Mouse (Mus musculus) CD4-positive, CD25-positive, alpha-beta regulatory T cell, adult 2 months (primary cell): ENCODE results near the gene Vegfa.

ENCODE experiments used
- DNase-seq: peaks from one replicate; pipeline ENCODE4 v3.0.0-alpha.2; 2012; ENCODE audit warnings: low read depth, low spot score

The Vegfa gene

DNA sequence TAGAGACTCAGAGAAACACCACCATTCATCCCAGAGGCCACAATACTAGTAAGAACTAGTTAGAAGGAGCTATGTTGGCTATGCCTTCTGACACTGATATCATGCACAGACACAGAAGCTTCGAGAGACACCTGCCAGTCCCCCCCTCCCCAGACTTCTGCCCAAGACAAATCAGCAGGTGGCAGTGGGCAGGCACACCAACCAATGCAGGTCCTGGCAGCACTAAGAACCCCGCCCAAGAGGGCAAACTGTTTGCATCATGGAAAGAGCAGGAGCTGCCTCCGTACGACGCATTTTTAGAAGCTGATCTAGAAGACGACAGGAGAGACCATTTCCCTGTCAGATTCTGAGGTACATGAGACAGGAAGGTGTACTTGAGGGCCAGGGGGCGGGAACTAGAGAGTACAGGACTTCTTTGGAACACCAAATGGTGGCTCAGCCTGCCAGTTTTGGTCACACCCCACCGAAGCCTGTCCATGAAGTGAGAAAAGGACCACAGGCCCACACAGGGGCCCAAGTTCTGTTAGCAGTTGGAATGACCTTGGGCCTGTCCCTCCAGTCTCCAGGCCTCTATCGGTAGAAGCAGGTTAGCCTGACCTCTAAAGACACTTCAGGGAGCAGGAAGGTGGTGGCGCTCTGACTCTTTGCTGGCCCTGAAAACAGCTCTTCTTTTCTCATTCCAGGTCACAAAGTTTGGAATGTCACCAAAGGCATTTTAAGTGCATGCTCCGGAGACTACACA is 6.1 kb downstream of the Vegfa start:
- no peak for DNase-seq

DNA sequence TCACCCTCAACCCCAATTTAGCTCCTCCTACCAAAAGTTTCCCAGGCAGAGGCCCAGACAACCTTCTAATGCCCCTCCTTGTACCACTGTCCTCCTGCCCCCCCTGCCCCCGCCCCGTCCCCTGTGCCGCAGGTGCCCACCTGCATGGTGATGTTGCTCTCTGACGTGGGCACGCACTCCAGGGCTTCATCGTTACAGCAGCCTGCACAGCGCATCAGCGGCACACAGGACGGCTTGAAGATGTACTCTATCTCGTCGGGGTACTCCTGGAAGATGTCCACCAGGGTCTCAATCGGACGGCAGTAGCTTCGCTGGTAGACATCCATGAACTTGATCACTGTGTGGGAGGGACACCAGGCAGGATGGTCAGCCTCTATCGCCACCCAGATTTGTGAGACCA is 7.0 kb downstream of the Vegfa start:
- DNase-seq = no peak

DNA sequence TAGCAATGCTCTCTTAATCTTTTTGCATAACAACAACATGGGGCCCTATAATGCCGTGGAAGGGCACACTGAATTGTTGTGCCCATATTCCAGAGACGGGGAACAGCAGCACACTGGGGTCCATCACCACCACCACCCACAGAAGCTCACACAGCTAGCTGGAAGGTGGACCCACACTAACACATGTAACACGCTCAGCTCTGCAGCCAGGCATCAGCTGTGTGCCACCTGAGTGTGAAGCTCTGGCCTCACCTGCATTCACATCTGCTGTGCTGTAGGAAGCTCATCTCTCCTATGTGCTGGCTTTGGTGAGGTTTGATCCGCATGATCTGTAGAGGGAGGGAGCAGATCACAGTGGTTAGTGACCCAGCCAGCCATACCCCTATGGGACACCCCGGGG is 8.0 kb downstream of the Vegfa start:
- no peak for DNase-seq

DNA sequence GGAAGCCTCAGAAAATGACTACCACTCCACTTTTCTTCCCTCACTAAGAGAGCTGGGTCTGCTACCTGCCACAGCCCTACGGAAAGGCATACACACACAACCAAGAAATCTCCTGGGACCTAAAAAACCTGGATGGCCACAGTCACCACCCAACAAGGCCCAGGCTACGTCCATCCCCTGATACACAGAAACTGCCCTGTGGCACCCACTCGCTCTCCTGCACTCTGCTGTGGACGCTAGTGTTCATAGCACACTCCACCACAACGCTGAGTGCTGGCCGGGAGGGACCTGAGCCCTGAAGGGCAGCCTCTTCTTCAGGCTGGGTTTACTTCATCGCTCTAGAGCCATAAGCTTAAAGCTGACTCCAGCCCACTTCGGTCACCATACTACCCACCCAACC is 8.6 kb downstream of the Vegfa start:
- no peak for DNase-seq

DNA sequence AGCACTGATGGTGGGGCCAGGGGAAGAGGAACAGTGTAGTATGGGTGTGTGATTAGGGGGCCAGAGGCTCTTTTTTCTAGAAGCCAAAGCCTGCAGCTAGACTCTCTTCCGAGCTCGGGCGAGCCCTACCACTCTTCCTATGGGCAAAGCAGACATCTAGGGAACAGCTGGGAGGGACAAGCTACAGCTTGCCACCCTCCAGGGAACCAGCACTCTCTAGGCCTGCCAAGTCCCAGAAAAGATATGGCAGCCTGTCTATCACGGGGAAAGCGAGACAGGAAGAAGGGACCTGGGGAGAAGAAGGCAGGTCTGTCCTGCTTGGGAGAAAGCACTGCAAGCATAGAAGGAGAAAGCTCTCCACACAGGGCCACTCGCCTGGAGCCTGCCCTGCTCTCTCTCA is 9.2 kb downstream of the Vegfa start:
- DNase-seq = no peak

DNA sequence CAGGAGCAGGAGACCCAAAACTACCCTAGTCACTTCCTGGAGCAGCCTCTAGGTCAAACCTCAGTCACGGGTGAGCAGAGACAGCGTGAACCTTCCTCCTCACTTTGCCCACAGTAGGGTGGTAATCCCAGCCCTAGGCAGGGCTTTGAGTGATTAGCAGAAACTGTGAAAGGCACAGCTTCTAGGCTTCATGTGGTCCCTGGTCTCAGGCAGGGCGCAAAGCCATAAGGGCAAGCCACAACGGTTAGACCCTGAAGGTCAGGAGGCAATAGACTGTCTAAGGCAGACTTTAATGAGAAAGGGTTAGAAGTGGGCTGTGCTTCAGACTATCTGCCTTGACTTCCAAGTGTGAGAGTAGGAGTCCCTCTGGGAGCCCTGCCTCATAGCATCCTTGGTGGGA is 9.7 kb downstream of the Vegfa start:
- no peak for DNase-seq

DNA sequence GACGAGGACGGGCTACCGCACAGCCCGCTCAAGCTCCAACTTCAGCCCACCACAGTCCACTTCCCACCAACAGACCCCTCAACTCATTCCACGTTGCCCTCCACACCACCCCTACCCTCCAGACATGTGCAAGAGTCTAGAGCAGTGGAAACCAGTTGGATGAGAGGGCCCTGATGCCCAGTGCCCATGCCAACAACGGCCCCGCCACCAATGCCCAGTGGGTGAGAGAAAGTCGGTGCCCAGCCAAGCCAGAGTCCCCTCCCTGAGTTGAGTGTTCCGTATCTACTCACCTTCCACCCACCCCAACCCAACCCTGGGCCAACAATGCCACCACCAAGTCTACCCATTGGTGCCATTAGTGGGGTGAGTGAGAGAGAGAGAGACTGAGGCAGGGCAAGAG is 10.4 kb downstream of the Vegfa start:
- no peak for DNase-seq

DNA sequence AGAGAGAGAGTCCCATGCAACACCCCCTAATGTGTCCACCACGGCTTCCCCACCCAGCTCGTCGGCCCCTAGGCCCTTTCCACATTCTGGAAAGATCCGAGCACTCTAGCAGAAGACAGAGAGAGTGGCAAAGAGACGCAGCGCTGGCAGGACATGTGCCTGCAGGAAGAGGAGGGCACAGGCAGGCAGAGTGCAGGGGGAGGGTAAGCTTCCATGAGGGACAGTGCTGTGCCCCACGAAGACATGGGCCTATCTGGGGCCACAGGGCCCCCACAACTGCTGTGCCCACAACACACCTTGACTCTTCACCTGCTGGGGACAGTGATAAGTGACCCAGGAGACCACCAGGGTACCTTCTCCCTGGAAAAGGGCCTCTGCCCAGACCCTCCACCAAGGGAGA is 11.0 kb downstream of the Vegfa start:
- DNase-seq = no peak

DNA sequence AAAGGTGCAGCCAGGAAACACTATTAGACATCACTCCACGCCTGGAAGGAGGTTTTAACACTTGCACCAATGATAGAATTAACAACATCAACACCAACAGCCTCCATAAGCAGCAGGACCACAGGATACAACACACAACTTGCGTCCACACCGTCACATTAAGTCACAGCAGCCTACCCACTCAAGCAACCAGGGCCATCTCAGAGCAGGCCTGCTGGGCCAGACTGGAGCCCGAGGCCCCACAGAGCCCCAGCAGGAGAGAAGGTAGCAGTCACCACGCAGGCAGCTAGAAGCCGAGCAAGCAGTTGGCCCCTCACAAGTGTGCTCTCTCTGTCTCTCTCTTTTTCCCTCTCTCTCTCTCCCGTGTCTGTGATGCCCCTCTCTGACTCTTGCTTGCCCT is 11.6 kb downstream of the Vegfa start:
- no peak for DNase-seq

DNA sequence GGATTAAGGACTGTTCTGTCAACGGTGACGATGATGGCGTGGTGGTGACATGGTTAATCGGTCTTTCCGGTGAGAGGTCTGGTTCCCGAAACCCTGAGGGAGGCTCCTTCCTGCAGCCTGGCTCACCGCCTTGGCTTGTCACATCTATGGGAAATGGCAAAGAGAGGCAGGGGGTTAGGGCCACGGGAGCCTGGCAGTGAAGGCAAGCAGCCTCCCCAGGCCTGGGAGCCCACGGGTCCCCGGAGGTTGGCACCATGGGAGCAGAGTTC is 13.5 kb downstream of the Vegfa start:
- DNase-seq = no peak

DNA sequence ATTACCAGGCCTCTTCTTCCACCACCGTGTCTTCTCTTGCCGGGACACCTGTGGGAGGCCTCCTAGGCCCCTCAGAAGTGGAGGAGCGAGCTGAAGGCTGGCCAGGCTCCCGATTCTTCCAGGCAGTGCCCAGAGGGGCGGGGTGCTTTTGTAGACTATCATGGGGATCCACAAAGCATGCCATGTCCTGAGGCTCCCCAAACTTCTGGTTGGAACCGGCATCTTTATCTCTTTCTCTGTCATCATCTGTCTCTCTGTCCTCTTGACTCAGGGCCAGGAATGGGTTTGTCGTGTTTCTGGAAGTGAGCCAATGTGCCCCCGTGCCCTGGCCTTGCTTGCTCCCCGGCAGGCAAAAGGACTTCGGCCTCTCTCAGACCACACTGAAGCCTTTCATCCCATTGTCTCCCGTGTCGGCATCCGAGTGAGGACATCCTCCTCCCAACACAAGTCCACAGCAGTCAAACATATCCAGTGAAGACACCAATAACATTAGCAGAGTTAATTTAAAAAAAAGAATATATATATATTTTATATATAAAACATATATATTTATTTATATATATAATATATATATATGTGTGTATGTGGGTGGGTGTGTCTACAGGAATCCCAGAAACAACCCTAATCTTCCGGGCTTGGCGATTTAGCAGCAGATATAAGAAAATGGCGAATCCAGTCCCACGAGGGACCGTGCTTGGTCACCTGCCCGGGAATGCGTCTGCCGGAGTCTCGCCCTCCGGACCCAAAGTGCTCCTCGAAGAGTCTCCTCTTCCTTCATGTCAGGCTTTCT is 14.0 kb downstream of the Vegfa start:
- no peak for DNase-seq

DNA sequence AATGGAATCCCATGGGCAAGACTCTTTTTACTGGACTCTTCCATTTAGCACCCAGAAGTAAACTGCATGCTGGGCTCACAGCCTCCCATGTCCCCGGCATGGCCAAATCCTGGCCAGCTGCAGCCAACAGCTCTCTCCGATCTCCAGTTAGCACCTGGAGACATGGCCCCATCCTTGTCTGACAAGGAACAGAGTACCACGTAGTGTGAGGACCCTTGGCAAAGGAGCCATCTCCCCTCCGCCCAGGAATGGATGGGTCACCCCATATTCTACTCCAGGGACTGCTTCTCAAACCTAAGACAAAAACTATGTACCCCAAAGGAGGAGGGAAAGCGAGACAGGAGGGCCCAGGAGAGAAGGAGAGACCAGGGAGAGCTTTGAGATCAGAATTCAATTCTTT is 15.6 kb downstream of the Vegfa start:
- DNase-seq = no peak

DNA sequence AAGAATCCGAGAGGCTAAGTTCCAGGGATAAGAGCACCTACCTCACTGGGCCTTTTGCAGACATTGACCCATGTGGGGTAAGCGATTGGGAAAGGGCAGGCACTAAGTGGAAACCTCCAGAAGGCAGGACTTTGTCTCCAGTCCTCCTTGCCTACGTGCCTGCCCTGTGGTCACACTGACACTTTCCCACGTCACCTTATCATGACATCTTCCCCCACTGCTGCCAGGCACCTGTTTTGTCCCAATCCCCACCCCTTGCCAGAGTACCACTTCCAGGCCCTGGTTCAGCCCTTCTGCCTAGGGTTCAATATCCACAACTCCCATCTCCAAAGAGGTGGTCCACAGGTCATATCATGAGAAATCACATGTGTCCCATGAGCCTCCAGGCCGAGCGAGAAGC is 16.2 kb downstream of the Vegfa start:
- DNase-seq = no peak

DNA sequence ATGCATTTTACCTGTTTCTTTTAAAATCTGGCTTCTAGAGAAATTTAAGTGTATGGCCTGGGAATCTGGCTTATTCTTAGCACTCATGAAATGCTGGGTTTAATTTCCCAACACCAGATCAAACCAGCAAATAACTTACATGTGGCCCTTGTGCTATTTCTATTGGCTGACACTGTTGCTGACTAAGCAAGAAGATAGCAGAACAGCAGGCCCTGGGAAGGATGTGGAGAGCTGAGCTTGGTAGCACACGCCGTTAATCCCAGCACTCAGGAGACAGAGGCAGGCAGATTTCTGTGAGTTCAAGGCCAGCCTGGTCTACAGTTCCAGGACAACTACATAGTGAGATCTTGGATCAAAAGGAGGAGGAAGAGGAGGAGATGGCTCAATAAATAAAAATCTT is 17.2 kb downstream of the Vegfa start:
- no peak for DNase-seq

DNA sequence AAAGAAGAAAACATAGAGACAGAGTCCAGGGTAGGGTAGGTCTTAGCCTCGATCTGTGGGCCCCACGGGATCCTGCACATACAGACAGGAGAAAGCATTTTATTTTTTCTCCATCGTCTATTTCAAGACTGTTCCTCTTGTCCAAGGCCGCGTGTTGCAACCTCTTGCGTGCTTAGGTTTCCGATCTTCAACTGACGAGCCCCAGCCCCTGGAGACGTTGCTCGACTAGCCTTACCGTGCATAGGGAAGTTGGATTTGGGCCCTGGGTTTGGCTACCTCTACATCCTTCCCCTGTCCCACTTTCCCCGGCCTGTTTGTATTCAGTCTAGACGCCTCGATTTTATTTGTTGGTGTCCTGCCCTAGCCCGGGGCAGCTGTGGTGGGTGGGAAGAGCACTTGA is 18.6 kb downstream of the Vegfa start:
- no peak for DNase-seq

DNA sequence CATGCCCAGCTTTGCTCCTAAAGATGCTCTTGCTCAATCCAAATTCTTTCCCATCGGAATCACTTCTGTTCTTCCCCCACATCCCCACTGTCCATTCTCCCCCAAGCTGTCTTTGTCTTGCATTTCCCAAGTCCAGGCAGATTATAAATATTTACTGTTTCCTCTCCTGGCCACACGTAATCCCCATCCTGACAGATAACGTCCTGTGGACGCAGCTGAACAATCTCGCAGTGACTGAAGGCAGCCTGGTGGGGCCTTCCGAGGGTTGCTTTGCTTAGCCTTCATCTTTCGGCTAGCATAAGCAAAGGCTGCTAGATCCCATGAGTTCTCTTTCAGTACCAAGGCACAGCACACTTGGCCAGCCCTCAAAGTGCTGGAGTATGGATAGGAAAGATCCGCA is 20.0 kb downstream of the Vegfa start:
- no peak for DNase-seq

DNA sequence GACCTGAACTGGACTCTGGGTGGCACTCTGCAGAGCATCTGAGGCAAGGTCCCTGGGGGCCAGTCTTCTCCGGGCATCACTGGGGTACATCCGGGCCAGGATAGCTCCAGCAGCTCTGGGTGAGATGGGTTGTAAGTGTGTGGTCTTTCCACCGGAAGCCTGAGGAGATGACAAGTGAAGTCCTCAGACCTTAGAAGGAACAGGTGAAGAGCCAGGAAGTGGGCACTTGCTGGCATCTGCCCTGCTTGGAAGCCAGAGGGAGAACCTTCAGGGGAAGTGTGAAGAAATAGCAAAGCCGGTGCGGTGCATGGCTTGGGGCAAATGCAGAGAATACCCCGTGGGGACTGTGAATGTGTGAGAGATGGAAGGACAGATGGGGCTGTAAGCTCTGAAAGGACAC is 21.7 kb downstream of the Vegfa start:
- DNase-seq = no peak

DNA sequence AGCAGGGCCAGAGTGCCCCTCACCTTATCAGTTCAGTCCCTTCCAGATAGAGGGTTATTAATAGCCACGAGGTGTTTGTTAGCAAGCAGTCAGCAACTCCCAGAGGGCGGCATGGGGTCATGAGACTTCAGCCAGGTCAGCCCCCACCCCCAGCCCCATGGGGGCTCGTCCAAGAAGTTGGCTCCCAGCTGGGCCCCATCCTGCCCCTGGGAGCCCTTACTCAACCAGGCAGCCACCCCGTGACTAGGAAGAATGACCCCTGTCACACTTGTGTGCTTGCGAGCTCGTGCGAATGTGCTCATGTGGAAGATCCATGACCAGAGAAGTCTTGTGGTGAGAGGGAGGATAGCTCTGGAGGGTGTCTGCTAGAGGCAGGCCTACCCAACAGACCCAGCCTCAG is 23.0 kb downstream of the Vegfa start:
- DNase-seq = no peak

DNA sequence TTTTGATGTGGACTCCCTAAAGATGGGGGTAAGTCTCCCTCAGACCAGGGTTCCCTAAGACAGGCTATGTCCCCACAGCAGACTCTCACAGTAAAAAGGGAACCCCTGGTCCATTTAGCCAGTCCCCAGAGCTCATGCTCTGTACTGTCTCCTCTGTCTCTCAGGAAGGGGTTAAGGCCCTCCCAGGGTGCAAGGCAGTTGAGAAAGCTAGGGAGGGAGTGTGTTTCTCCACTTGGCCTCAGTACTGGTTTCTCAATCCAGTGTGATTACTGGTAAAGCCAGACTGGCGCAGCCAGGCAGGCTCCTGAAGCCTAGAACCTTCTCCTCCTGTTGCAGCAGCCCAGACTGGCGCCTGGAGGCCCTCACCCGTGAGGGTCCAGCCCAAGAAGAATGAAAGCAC is 26.7 kb downstream of the Vegfa start:
- no peak for DNase-seq

DNA sequence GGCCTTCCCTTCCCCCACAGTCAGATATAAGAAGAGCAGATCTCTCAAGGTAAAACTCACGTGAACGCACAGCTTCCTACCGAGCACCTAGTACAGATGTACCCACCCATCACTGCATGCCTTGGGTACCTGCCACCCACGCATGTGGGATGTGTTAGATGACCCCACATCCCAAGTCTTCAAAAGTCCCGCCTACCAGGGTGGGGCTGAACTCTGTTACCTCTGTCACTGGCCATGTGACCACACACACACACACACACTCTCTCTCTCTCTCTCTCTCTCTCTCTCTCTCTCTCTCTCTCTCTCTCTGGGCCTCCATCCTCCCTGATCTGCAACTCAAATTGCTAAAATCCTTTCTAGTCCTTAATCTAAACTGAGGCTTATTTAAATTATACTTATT is 27.7 kb downstream of the Vegfa start:
- DNase-seq = no peak

DNA sequence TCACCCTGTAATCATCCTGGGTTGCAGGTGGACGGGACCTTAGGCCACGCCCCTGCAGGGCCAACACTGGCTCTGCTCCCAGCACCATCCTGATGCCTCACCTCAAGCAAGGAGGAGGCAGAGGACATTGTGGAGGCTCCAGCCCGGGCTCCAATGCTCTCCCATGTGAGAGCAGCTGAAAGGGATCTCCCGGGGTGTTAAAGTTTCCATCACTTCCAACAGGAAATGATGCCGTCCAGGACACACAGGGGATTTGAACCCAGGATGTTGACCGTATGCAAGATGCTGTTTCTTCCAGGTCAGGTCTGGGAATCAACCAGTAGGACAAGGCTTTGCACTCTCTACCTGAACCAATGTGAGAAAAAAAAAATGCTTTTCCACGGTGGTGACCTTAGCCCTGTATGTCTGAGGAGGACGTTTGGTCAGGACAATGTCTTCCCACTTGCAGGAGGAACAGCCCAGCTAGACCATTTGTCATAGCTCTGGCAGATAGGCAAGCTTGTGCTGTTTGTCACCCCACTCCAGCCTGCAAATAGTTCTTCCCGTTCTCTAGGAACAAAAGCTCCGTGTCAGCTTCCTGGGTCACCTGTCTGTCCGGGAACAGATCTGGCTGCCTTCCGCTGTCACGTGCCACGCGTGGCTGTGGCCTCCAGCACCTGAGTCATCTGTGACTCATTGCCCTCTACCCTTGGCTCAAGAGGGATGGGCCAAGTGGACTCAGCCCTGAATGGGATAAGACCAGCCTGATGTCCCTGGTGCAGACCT is 28.3 kb downstream of the Vegfa start:
- no peak for DNase-seq

DNA sequence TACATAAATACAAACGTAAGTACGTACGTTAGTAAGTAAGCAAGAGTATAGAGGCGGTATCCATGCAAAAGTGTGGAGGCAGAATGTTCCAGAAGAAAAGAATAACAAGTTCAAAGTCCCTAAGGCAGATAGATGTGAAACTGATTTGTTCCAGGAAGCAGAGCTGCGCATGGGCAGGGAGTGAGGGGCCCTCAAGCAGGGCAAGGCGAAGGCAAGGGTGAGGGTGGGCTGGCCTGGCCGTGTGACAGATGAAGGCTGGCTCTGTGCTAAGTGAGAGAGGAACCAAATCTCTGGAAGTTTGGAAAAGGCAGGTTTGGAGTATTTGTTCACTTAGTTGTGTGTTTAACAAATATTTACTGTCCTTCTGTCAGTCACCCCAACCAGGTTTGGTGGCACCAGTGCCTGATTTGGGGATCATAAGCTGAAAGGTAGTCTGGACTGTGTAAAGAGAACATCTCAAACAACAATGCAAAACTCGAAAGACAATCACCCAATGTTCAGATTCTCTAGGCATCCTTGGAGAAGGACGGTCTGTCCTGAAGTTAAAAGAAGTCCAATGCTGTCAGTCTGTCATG is 32.7 kb downstream of the Vegfa start:
- no peak for DNase-seq

DNA sequence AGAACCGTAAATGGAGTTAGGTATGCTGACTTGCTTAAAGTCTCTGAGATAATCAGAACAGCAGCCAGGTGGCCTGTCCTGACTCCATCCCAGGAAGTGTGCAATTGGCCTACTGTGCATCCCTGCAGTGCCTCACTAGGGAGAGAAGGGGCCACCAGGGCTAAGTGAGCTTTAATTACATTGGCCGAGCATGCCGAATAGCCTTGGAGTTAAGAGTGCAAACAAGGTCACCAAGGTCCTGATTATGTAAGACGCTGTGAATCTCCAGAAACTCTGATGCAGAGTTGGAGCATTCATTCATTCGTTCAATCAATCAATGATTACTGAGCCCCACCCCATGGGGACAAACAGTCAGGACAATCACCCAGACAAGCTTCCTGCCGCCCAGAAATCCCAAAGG is 33.8 kb downstream of the Vegfa start:
- no peak for DNase-seq
